Mouse (Mus musculus): ENCODE results near the gene D630003M21Rik. TPM values are rescaled to one million over a fixed set of nuclear protein-coding genes. Genes with fewer than 3 reads are reported as not detected.

The D630003M21Rik gene
- polyA plus RNA-seq, 1 experiment, result 15.4 TPM

GRCm38 (mm10) chr2:158141271-158141670 is 87.8 kb downstream of the D630003M21Rik start:
- no peak for DNase-seq (ENCODE audit: low read depth)

DNA sequence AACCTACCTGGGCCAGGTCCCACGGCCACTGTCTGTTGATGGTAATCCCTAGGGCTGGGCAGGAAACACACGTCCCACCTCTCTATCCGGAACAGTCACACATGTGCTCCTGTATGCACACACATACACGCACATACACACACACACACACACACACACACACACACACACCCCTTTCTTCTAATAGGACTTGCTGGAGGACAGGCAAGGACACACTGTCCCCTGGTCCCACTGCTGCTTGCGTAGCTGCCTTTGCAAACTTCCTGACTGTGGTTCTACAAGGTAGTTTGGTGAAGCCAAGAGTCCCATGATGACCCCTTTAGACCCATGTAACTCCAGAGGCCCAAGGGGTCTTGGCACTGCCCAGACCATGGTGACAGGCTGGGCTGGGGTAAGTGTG is 88.4 kb downstream of the D630003M21Rik start:
- DNase-seq (ENCODE audit: low read depth), result no peak

GRCm38 (mm10) chr2:158139628-158140027 is 89.4 kb downstream of the D630003M21Rik start:
- DNase-seq (ENCODE audit: low read depth), result no peak

GRCm38 (mm10) chr2:158138778-158139177 is 90.2 kb downstream of the D630003M21Rik start:
- no peak for DNase-seq (ENCODE audit: low read depth)

GRCm38 (mm10) chr2:158137771-158138170 is 91.3 kb downstream of the D630003M21Rik start:
- DNase-seq (ENCODE audit: low read depth), result no peak

GRCm38 (mm10) chr2:158136205-158136604 is 92.8 kb downstream of the D630003M21Rik start:
- DNase-seq (ENCODE audit: low read depth), result no peak

DNA sequence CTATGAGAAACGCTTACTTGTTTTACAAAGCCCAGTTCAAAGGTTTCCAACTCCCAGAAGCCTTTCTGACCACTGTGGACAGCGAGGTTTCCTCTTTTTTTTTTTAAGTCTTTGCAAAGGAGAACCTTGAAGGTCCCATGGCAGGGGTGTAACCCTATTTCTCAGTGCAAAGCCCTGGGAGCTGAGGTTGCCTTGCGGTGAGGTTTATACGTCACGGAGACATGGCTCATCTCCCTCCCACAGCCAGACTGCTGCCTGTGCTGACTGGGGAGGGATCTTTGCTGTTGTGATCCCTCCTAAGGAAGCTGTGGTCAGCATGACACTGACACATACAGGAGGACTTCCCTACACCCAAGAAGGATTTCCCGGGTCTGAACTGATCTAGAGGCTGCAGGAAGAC is 96.0 kb downstream of the D630003M21Rik start:
- no peak for DNase-seq (ENCODE audit: low read depth)

Other genes with a start within 250 kb of the D630003M21Rik start
- gene Tti1, start 200.8 kb downstream of the D630003M21Rik start, polyA plus RNA-seq (2012; rRNA removed), result 18.7 and 20.0 TPM in 2 replicates
- gene Rprd1b, start 200.7 kb downstream of the D630003M21Rik start, polyA plus RNA-seq (2012; rRNA removed), result 16.2 and 18.1 TPM in 2 replicates
- 173 and 193 TPM in 2 replicates for gene Tgm2, start 82.8 kb downstream of the D630003M21Rik start, polyA plus RNA-seq (2012; rRNA removed)
- gene Bpi, start 28.9 kb upstream of the D630003M21Rik start, polyA plus RNA-seq (2012; rRNA removed), result 75.2 and 92.0 TPM in 2 replicates
- gene Lbp, start 77.3 kb upstream of the D630003M21Rik start, polyA plus RNA-seq (2012; rRNA removed), result 177 and 360 TPM in 2 replicates
- 12.0 and 19.4 TPM in 2 replicates for gene Snhg11, start 146.4 kb upstream of the D630003M21Rik start, polyA plus RNA-seq (2012; rRNA removed)
- 30.9 and 31.8 TPM in 2 replicates for gene Ralgapb, start 180.6 kb upstream of the D630003M21Rik start, polyA plus RNA-seq (2012; rRNA removed)